ENCODE assay signal across 8 mouse cellular contexts in genomic region chr14:55886571-55887382, GRCm38 (mm10). TPM values are rescaled to one million over a fixed set of nuclear protein-coding genes. Genes with fewer than 3 reads are reported as not detected.
DNase-seq lines count a peak whose midpoint lies in the region; ATAC-seq and TF ChIP-seq lines count a peak whose summit lies in the region.

No protein-coding gene starts in this region.

- peak overlapping the region; percentile 75 for H3K4me3 ChIP-seq in gastrocnemius, adult 2 months
- 0 out of 2 replicates have a peak overlapping the region, but pooled peaks have one; percentile 85 for H3K4me3 ChIP-seq in lung, postnatal 0 days (ENCODE audit: low read depth, low read length)
- H3K4me3 ChIP-seq in lung, adult 2 months (replicated peaks; ENCODE audit: extremely low read depth, low read depth, low read length), result no peak overlapping the region
- no peak overlapping the region for H3K4me3 ChIP-seq in intestine, embryonic 16.5 days (ENCODE audit: low read length)
- no peak overlapping the region for H3K4me3 ChIP-seq in neural tube, embryonic 13.5 days

- peak overlapping the region; percentile 74 for H3K4me2 ChIP-seq in lung, postnatal 0 days (replicated peaks; ENCODE audit: low read depth, low read length)
- H3K4me2 ChIP-seq in intestine, embryonic 16.5 days (ENCODE audit: low read depth, low read length), result peak overlapping the region; percentile 77
- H3K4me2 ChIP-seq in neural tube, embryonic 13.5 days, result peak overlapping the region; percentile 82

- H3K36me3 ChIP-seq in lung, postnatal 0 days (ENCODE audit: insufficient read depth, low read length), result peaks cover 23% of the 10 kb centered on the region; the same call in 1 of the 2 replicates
- peaks cover 23% of the 10 kb centered on the region for H3K36me3 ChIP-seq in intestine, embryonic 16.5 days (ENCODE audit: control insufficient read depth, insufficient read depth, low read length)
- peaks cover 47% of the 10 kb centered on the region for H3K36me3 ChIP-seq in neural tube, embryonic 13.5 days

- no peak for ATAC-seq in lung, postnatal 0 days
- ATAC-seq in intestine, embryonic 16.5 days, result no peak
- ATAC-seq in neural tube, embryonic 13.5 days (ENCODE audit: low read depth), result no peak

- DNase-seq in gastrocnemius, adult 2 months, result no peak
- DNase-seq in gastrocnemius, adult 18-20 months (ENCODE audit: low spot score), result no peak
- DNase-seq in lung, postnatal 0 days (ENCODE audit: low spot score), result no peak
- DNase-seq in lung, adult 2 months, result no peak
- DNase-seq in left cerebral cortex, postnatal 4 days, result no peak
- DNase-seq in gastrocnemius, postnatal 14 days, result no peak

- WGBS in lung, postnatal 0 days, result 67% methylated on average over 24 of the region's 24 CpGs
- 65% methylated on average over 24 of the region's 24 CpGs for WGBS in lung, adult 2 months
- WGBS in intestine, embryonic 16.5 days, result 82% methylated on average over 24 of the region's 24 CpGs
- 87% methylated on average over 24 of the region's 24 CpGs for WGBS in neural tube, embryonic 13.5 days

- no peaks in the 10 kb centered on the region for H3K27me3 ChIP-seq in lung, postnatal 0 days (replicated peaks; ENCODE audit: insufficient read depth, low read length)
- no peaks in the 10 kb centered on the region for H3K27me3 ChIP-seq in intestine, embryonic 16.5 days (replicated peaks; ENCODE audit: control insufficient read depth, insufficient read depth, low read length)
- no peaks in the 10 kb centered on the region for H3K27me3 ChIP-seq in neural tube, embryonic 13.5 days

- H3K4me1 ChIP-seq in lung, postnatal 0 days (ENCODE audit: insufficient read depth, low read depth, low read length), result peaks cover 16% of the 10 kb centered on the region; the same call in 1 of the 2 replicates
- peaks cover 14% of the 10 kb centered on the region for H3K4me1 ChIP-seq in lung, adult 2 months (ENCODE audit: control insufficient read depth, insufficient read depth, low read length)
- peaks cover 32% of the 10 kb centered on the region for H3K4me1 ChIP-seq in intestine, embryonic 16.5 days (ENCODE audit: control insufficient read depth, insufficient read depth, low read length)
- peaks cover 25% of the 10 kb centered on the region for H3K4me1 ChIP-seq in neural tube, embryonic 13.5 days (replicated peaks)

- intact Hi-C loops in gastrocnemius, adult 2 months (cut with DNase I), result no loop called here
- intact Hi-C loops in left cerebral cortex, postnatal 4 days (cut with DNase I), result no loop called here
- intact Hi-C loops in gastrocnemius, postnatal 14 days (cut with DNase I; ENCODE audit: low total_unique reads), result no loop called here

- no peak for TF ChIP-seq POLR2A in lung, adult 2 months (IDR thresholded peaks at IDR 0.05; ENCODE audit: borderline replicate concordance, extremely low read depth, low read depth, low read length)

- no peak overlapping the region for H3K9ac ChIP-seq in lung, postnatal 0 days (replicated peaks; ENCODE audit: low read depth)
- H3K9ac ChIP-seq in intestine, embryonic 16.5 days (ENCODE audit: low read depth, low read length), result peak overlapping the region; percentile 88; the same call in 1 of the 2 replicates
- peak overlapping the region; percentile 87; the same call in 1 of the 2 replicates for H3K9ac ChIP-seq in neural tube, embryonic 13.5 days

- TF ChIP-seq EP300 in lung, postnatal 0 days (IDR thresholded peaks at IDR 0.05), result no peak

- no peaks in the 10 kb centered on the region for H3K9me3 ChIP-seq in lung, postnatal 0 days (ENCODE audit: low read length)
- H3K9me3 ChIP-seq in intestine, embryonic 16.5 days (ENCODE audit: control insufficient read depth, low read length), result no peaks in the 10 kb centered on the region
- H3K9me3 ChIP-seq in neural tube, embryonic 13.5 days, result no peaks in the 10 kb centered on the region

- peak overlapping the region; percentile 95 for H3K27ac ChIP-seq in gastrocnemius, adult 2 months
- H3K27ac ChIP-seq in lung, postnatal 0 days (ENCODE audit: low read length), result no peak overlapping the region
- no peak overlapping the region for H3K27ac ChIP-seq in intestine, embryonic 16.5 days (ENCODE audit: low read length)
- no peak overlapping the region for H3K27ac ChIP-seq in neural tube, embryonic 13.5 days (replicated peaks)

- TF ChIP-seq CTCF in gastrocnemius, adult 2 months (IDR thresholded peaks at IDR 0.05), result no peak
- TF ChIP-seq CTCF in lung, postnatal 0 days (IDR thresholded peaks at IDR 0.05), result no peak
- no peak for TF ChIP-seq CTCF in lung, adult 2 months (IDR thresholded peaks at IDR 0.05; ENCODE audit: insufficient read depth, low read length)

RNA-seq across cellular contexts. Expression of gene Khnyn, which starts 2.0 kb away (rescaled TPM):
- 1 to 10 TPM; 6.4 to 8.1 TPM for total RNA-seq in gastrocnemius, adult 2 months (2021)
- 1 to 10 TPM; 5.4 to 5.5 TPM for total RNA-seq in gastrocnemius, adult 18-20 months (2021)
- 10.1 and 11.7 TPM in 2 replicates for polyA plus RNA-seq in lung, postnatal 0 days (2015; fragmentation: Nextera tagmentation; extraction: Ambion mirVana)
- polyA plus RNA-seq in lung, adult 2 months (2012; rRNA removed), result 20.3 and 24.2 TPM in 2 replicates
- 12.5 and 13.6 TPM in 2 replicates for polyA plus RNA-seq in intestine, embryonic 16.5 days (2015; fragmentation: Nextera tagmentation; extraction: Ambion mirVana)
- 10.5 and 11.1 TPM in 2 replicates for polyA plus RNA-seq in neural tube, embryonic 13.5 days (2015; fragmentation: Nextera tagmentation; extraction: Ambion mirVana)
- 10 to 100 TPM; 12.5 to 13.4 TPM for total RNA-seq in left cerebral cortex, postnatal 4 days (2021)
- total RNA-seq in gastrocnemius, postnatal 14 days (2021), result 1 to 10 TPM; 7.1 to 8.2 TPM

RNA-seq across cellular contexts. Expression of gene Cbln3, which starts 2.6 kb away (rescaled TPM):
- total RNA-seq in gastrocnemius, adult 2 months (2021), result not detected
- not detected for total RNA-seq in gastrocnemius, adult 18-20 months (2021)
- polyA plus RNA-seq in lung, postnatal 0 days (2015; fragmentation: Nextera tagmentation; extraction: Ambion mirVana), result 0.26 and 0.44 TPM in 2 replicates
- polyA plus RNA-seq in lung, adult 2 months (2012; rRNA removed), result 0.15 and 0.34 TPM in 2 replicates
- 0.17 and 0.27 TPM in 2 replicates for polyA plus RNA-seq in intestine, embryonic 16.5 days (2015; fragmentation: Nextera tagmentation; extraction: Ambion mirVana)
- 0.19 and 0.25 TPM in 2 replicates for polyA plus RNA-seq in neural tube, embryonic 13.5 days (2015; fragmentation: Nextera tagmentation; extraction: Ambion mirVana)
- under 1 TPM; 0.44 to 0.74 TPM for total RNA-seq in left cerebral cortex, postnatal 4 days (2021)
- total RNA-seq in gastrocnemius, postnatal 14 days (2021), result under 1 TPM; 0.11 to 0.12 TPM

RNA-seq across cellular contexts. Expression of gene Sdr39u1, which starts 13.3 kb away (rescaled TPM):
- total RNA-seq in gastrocnemius, adult 2 months (2021), result 100 to 1,000 TPM; 113 to 127 TPM
- total RNA-seq in gastrocnemius, adult 18-20 months (2021), result 100 to 1,000 TPM; 125 to 126 TPM
- 43.0 and 46.3 TPM in 2 replicates for polyA plus RNA-seq in lung, postnatal 0 days (2015; fragmentation: Nextera tagmentation; extraction: Ambion mirVana)
- polyA plus RNA-seq in lung, adult 2 months (2012; rRNA removed), result 37.6 and 51.9 TPM in 2 replicates
- 85.2 and 89.2 TPM in 2 replicates for polyA plus RNA-seq in intestine, embryonic 16.5 days (2015; fragmentation: Nextera tagmentation; extraction: Ambion mirVana)
- 105 and 109 TPM in 2 replicates for polyA plus RNA-seq in neural tube, embryonic 13.5 days (2015; fragmentation: Nextera tagmentation; extraction: Ambion mirVana)
- 10 to 100 TPM; 63.1 to 75.9 TPM for total RNA-seq in left cerebral cortex, postnatal 4 days (2021)
- total RNA-seq in gastrocnemius, postnatal 14 days (2021), result 10 to 100 TPM; 82.6 to 85.7 TPM

RNA-seq across cellular contexts. Expression of gene Nynrin, which starts 33.0 kb away (rescaled TPM):
- 1 to 10 TPM; 1.6 to 2.0 TPM for total RNA-seq in gastrocnemius, adult 2 months (2021)
- 1 to 10 TPM; 1.2 to 1.8 TPM for total RNA-seq in gastrocnemius, adult 18-20 months (2021)
- 4.2 and 4.7 TPM in 2 replicates for polyA plus RNA-seq in lung, postnatal 0 days (2015; fragmentation: Nextera tagmentation; extraction: Ambion mirVana)
- 9.4 and 12.4 TPM in 2 replicates for polyA plus RNA-seq in lung, adult 2 months (2012; rRNA removed)
- 12.6 and 13.6 TPM in 2 replicates for polyA plus RNA-seq in intestine, embryonic 16.5 days (2015; fragmentation: Nextera tagmentation; extraction: Ambion mirVana)
- 11.8 and 12.7 TPM in 2 replicates for polyA plus RNA-seq in neural tube, embryonic 13.5 days (2015; fragmentation: Nextera tagmentation; extraction: Ambion mirVana)
- 10 to 100 TPM; 39.1 to 40.9 TPM for total RNA-seq in left cerebral cortex, postnatal 4 days (2021)
- total RNA-seq in gastrocnemius, postnatal 14 days (2021), result 1 to 10 TPM; 7.2 to 7.5 TPM

RNA-seq across cellular contexts. Expression of gene Cma1, which starts 57.7 kb away (rescaled TPM):
- total RNA-seq in gastrocnemius, adult 2 months (2021), result 1 to 10 TPM in 1 of 2 experiments, under 1 TPM in 1; 0.99 to 3.2 TPM
- total RNA-seq in gastrocnemius, adult 18-20 months (2021), result 1 to 10 TPM; 3.2 to 3.3 TPM
- polyA plus RNA-seq in lung, postnatal 0 days (2015; fragmentation: Nextera tagmentation; extraction: Ambion mirVana), result 7.6 and 10.4 TPM in 2 replicates
- 1.8 and 1.9 TPM in 2 replicates for polyA plus RNA-seq in lung, adult 2 months (2012; rRNA removed)
- 4.1 and 5.7 TPM in 2 replicates for polyA plus RNA-seq in intestine, embryonic 16.5 days (2015; fragmentation: Nextera tagmentation; extraction: Ambion mirVana)
- polyA plus RNA-seq in neural tube, embryonic 13.5 days (2015; fragmentation: Nextera tagmentation; extraction: Ambion mirVana), result 0.47 TPM in 1 of 2 replicates, not detected in the other
- total RNA-seq in left cerebral cortex, postnatal 4 days (2021), result 10 to 100 TPM in 1 of 2 experiments, 1 to 10 TPM in 1; 9.8 to 12.4 TPM
- 1 to 10 TPM; 7.6 to 9.9 TPM for total RNA-seq in gastrocnemius, postnatal 14 days (2021)

Comparison
In these comparisons a context has a peak if more than half of its experiments do, and no peak if none do; other contexts are left out.
1. H3K4me3 ChIP-seq: peak in gastrocnemius, adult 2 months (single experiment) and lung, postnatal 0 days (single experiment); none in lung, adult 2 months (single experiment), intestine, embryonic 16.5 days (single experiment) and neural tube, embryonic 13.5 days (single experiment).
2. Peak in every context shown above with its lines, with median percentiles within 50 percentile points of each other: H3K4me2 ChIP-seq.